Mouse (Mus musculus) frontal cortex, postnatal 36 days (tissue): Measurements from ENCODE around the gene Hist1h3a.

Experiments
- DNase-seq, 2 experiments: peaks; one replicate each; pipeline ENCODE4 v3.0.0; 2022; ENCODE audit warnings: low spot score in 2 of 2

Gene Hist1h3a

GRCm38 (mm10) chr13:23759251-23759771 lies 2.9 kb downstream of the Hist1h3a start:
- no peak for DNase-seq

GRCm38 (mm10) chr13:23757921-23758320 lies 4.3 kb downstream of the Hist1h3a start:
- DNase-seq, result no peak

GRCm38 (mm10) chr13:23757211-23757773 lies 4.9 kb downstream of the Hist1h3a start:
- DNase-seq, result no peak

- DNase-seq, result peak; percentile 84 to 97
Measured at GRCm38 (mm10) chr13:23756790-23757189, 5.4 kb downstream of the Hist1h3a start, which contains the start of gene Hist1h4b. TSS of gene Hist1h4b (plus strand) at chr13:23757013.

GRCm38 (mm10) chr13:23755000-23755399 lies 7.2 kb downstream of the Hist1h3a start:
- DNase-seq, result no peak

- no peak for DNase-seq
Measured at GRCm38 (mm10) chr13:23753314-23754078, 8.7 kb downstream of the Hist1h3a start.

GRCm38 (mm10) chr13:23752742-23753172 lies 9.4 kb downstream of the Hist1h3a start:
- DNase-seq, result no peak

GRCm38 (mm10) chr13:23752067-23752741 lies 10.0 kb downstream of the Hist1h3a start, which contains the start of gene Hist1h3b:
TSS of gene Hist1h3b (plus strand) at chr13:23752267.
- peak; percentile 91 to 97 for DNase-seq

- DNase-seq, result peak in 1 of 2 experiments; percentile 5
Measured at GRCm38 (mm10) chr13:23751478-23751956, 10.7 kb downstream of the Hist1h3a start.

- peak; percentile 47 to 51 for DNase-seq
Measured at GRCm38 (mm10) chr13:23750839-23751477, 11.2 kb downstream of the Hist1h3a start, which contains the start of gene Hist1h2ab. TSS of gene Hist1h2ab (plus strand) at chr13:23751126.

GRCm38 (mm10) chr13:23749563-23750121 lies 12.5 kb downstream of the Hist1h3a start:
- no peak for DNase-seq

GRCm38 (mm10) chr13:23747892-23748288 lies 14.3 kb downstream of the Hist1h3a start:
- DNase-seq, result no peak

GRCm38 (mm10) chr13:23747081-23747891 lies 14.9 kb downstream of the Hist1h3a start:
- no peak for DNase-seq

- DNase-seq, result peak; percentile 78 to 87
Measured at GRCm38 (mm10) chr13:23746201-23747080, 15.7 kb downstream of the Hist1h3a start, which contains the start of gene Hist1h2bb. TSS of gene Hist1h2bb (plus strand) at chr13:23746734.

GRCm38 (mm10) chr13:23745381-23746161 lies 16.6 kb downstream of the Hist1h3a start, which contains the start of gene Hist1h3c:
TSS of gene Hist1h3c (minus strand) at chr13:23745602.
- DNase-seq, result peak; percentile 75 to 91

GRCm38 (mm10) chr13:23744421-23745380 lies 17.5 kb downstream of the Hist1h3a start:
- no peak for DNase-seq

GRCm38 (mm10) chr13:23743963-23744362 lies 18.2 kb downstream of the Hist1h3a start:
- DNase-seq, result no peak
